Mouse (Mus musculus) cerebellum, adult 8-10 months (tissue): ENCODE measurements around the gene Adm2.

ENCODE experiments used
- DNase-seq: peaks from one replicate; pipeline ENCODE4 v3.0.0; 2022

The Adm2 gene

DNA sequence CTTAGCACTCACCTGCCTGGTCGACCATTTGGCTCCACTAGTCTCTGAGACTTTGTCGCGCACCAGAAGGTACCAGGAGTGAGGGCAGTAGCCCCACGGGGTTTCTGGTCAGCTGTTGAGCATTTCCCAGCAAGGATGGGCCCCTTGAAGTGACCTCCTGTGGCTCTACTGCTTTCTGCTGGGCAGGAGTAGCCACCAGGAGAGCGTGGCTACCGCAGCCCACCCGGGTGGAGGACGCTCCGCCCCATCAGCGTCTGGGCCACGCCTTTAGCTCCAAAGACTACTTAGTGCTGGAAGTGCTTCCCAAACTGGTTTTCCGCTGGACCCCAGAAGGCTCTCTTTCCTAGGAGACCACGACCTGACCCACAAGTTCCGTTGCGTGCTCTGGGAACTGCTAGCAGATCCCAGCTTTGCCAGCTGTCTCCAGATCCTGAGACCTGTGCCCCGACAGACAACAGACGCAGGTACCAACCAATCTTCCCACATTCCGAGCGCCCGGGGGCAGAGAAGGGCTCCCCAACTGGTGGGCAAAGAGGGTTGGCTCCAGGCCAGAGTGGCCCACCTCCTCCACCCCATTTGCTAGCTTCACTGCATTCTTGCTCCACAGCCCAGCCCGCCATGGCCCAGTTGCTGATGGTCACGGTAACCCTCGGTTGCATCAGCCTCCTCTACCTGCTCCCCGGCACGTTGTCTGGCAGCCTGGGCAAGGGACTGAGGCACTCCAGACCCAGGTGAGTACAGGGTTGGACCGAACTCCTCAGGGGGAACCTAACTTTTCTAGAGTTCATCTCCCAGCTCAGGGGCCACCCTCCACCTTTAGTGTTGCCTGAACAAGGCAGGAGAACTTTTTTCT lies at the start of gene Adm2:
Adm2 (plus strand) TSS at position 51 of the 853 bp plus-strand sequence.
- DNase-seq, result no peak

DNA sequence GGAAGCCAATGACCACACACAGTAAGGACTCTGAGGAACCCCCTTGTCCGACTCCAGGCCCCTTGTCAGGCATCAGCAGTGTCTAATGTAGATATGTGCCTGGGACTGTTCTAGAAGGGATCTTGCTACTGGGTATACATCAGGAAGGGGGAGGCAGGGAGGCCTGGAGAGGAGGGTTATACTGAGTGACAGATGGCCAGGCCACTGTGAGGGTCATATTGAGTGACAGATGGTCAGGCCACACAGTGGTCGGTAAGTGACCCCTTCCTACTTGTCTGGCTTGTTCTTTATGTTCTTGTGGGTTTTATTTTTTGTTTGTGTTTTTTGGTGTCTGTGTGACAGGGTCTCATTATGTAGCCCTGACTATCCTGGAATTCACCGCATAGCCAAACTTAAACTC lies 47.0 kb upstream of the Adm2 start:
- no peak for DNase-seq

DNA sequence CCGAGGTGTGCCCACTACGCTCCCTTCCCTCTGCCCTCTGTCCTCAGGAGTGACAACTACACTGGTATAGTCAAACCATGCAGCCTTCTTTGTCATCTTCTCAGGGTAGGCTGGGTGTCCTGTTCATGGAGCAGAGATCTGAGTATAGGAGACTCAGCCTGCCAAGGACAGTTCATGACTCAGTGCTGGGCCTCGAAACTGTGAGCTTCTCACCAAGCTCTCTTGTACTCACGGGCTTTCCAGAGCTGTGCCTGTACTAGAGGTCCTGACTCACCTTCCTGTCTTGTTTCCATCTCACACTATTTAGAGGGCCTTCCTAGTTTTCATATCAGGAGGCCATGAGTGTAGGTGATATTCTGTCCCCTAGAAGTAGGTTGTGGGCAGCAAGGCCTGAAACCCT lies 45.2 kb upstream of the Adm2 start:
- no peak for DNase-seq

DNA sequence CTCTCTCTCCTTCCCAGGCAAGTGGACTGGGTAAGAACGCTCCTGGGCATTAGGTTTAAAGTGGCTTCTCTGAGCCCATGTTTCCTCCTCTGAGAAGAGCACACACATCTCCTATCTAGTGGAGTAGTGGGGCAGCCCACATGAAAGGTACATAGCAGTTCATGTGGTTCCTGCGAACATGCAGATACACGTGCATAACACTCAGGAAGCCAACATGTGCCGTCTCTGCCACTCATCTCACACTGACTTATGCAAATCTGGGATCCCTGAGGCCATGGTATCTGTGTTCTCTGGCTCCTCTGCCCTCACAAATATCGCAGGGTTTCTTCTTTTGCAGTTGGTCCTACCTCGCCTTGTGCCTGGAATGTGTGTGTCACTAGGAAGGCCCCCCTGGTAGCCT lies 40.0 kb upstream of the Adm2 start:
- no peak for DNase-seq

DNA sequence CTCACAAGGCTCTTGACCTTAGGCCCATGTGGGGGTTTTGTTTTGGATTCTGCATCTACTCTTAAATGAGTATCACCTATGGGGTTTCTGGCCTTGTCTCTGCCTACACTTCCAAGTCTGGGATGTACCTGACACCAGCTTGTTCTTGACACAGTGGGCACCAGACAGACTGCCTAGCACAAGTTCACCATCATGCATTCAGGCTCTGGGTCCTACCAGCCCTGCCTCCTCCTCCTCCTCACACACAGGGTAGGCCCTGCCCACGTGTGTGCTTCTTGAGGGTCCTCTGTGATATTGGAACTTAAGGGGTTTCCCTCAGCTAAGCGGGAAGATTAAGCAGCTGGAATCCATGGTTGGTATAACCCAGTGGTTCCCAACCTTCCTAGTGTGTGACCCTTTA lies 38.4 kb upstream of the Adm2 start:
- DNase-seq, result no peak

DNA sequence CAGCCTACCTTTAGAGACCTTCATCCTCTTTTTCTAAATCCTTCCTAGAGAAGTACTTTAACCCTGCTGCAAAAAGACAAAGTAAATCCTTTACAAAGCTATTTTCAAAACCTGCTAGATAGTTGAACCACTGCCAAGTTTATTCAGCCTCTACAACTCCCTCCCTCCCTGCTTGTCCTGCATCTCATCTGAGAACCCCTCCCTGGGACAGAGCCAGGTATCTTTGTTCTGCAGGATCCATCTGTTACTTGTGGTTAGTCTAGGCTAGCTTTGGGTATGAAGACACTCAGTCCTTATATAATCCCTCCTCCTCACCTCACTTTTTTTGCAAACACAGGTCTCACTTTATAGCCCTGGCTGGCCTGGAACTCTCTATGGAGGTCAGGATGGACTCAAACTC lies 37.5 kb upstream of the Adm2 start:
- DNase-seq, result no peak

DNA sequence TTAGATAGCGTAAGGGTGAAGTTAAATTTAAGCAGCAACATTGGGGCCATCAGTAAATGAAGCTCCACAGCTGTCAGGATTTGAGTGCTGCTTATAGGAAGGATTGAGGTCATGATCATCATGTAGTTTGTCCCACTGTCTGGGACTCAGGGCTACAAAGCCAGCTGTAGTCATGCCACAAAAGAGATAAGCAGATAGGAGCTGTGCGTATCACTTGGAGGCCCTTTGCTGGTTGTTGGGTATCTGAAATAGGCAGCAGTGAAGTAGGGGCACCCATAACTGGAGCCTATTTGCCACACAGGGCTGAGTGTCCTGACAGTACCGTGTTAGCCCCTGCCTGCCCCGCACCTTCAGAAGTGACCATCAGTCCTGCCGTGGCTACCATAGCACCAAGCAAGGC lies 37.0 kb upstream of the Adm2 start:
- DNase-seq, result no peak

DNA sequence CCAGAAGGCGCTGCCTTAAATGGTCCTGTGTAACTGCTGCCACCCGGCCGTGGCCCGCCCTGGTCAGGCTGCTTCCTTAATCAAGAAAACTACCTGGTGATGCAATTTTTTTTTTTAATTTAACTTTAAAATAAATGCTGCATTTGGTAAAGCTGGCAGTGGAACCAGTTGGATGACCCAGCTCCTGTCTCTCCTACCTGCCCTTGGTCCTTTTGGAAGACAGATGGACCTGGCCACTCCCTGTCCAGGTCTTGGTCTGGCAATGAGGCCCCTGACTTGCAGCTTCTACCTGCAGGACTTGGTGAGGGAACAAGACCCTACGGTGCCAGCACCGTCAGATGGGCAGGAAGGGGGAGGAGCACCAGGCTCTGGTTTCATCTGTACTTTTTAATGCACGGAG lies 36.4 kb upstream of the Adm2 start:
- DNase-seq, result no peak

DNA sequence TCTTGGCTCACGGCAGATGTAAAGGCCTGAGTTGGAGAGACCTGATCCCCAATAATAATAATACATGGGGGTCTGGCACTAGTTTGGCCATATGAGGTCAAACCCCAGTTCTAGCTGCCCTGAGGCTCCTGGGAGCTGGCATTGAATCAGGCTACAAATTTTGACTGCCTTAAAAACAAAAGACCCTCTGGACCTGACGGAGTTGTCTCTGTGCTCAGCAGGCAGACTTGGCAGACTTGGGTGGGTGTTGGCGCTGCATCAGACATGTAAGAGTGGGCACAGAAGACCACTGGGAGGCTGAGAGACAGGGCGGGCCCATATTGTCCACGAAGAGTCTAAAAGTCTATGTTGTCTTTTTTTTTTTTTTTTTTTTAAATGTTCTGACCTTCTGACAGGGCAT lies 35.9 kb upstream of the Adm2 start:
- DNase-seq, result no peak

DNA sequence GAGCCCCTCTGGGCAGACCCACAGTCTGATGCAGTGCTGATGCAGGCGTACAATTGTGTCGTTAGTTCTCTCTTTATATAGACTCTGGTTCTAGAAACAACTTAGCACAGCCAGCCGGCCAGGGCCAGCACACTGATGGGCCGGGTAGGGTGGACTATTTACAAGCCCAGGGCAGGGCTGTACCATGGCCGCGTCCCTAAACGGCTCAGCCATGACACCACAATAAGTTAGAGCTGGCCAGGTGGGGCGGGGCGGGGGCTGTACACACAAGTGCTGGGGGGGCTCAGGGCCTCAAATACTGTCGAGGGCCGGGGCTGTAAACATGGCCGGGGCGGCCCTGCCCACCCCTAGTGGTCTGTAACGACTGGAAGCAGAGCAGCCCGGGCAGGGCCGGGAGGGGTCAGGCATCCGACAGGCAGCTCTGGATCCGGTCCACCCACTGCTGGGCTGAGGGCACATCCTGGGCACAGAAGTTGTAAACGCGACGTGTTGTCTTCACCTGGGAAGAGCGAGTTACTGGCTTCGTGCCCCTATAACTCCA lies 34.2 kb upstream of the Adm2 start:
- DNase-seq, result no peak

DNA sequence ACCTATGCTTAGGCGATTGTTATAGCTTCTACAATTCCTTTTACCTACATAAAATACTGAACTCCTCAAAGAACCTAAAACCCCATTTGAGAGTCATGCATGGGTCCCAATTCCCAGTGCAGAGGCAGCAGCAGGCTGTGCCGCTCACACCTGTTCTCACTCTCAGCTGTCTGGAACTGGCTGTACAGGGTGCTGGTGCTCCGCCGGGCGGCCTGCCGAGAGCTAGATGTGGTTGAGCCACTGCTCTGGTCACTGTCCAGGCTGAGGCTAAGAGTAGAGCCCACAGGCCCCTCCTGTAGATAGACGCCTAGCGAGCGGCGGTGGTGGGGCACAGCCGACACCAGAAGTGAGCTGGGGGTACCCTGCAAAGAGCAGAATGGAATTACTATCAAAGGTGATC lies 33.1 kb upstream of the Adm2 start:
- DNase-seq, result no peak

DNA sequence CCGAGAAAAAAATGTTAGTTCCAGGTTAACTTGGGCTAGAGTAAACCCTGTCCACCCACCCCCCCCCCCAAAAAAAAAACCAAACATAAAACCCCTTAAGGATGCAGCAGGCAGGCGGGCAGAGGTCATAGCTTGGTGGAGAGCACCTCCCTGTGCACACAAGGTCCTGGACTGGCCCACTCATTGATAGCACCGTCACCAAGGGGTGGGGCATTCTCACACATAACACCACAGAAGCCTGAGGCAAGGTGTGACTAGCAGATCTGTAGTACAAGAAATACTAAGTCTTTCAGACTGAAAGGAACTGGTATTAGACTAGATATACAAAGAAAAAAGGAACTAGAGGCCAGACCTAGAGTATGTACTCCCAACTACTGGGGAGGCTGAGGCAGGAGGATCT lies 31.0 kb upstream of the Adm2 start:
- no peak for DNase-seq

DNA sequence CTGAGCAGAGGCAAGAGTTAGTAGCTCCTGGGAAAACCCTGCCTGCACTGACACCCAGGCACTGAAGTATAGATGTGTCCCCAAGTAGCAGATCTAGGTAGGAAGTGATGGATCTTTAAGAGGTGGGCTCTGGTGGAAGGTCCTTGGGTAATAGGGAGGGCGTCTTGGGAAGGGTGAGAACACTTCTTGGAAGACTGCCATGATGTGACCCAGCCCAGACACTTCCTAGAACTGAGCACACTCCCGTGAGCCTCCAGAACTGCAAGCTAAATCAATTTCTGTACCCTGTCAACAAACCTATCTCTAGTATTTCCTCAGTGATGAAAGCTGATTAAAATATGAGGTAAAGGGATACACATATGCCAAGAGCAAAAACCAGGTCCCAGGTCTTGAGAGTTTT lies 29.7 kb upstream of the Adm2 start:
- no peak for DNase-seq

DNA sequence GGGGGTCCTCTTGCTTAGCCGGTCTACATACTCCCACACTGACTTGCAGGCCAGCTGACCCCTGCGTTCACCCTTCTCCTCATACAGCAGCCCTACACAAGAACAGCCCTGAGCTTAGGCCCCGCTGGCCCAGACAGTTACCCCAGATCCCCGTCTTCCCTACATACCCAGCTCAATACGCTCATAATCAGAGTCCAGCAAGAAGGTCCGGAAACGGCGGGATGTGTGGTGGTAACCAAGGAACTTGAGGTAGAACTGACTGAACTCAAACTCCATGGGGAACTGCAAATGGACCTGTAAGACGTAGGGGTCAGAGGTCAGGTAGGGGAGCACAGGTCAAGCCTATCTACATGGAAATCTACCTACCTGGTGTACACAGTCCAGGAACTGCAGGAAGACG lies 28.7 kb upstream of the Adm2 start:
- DNase-seq, result no peak

DNA sequence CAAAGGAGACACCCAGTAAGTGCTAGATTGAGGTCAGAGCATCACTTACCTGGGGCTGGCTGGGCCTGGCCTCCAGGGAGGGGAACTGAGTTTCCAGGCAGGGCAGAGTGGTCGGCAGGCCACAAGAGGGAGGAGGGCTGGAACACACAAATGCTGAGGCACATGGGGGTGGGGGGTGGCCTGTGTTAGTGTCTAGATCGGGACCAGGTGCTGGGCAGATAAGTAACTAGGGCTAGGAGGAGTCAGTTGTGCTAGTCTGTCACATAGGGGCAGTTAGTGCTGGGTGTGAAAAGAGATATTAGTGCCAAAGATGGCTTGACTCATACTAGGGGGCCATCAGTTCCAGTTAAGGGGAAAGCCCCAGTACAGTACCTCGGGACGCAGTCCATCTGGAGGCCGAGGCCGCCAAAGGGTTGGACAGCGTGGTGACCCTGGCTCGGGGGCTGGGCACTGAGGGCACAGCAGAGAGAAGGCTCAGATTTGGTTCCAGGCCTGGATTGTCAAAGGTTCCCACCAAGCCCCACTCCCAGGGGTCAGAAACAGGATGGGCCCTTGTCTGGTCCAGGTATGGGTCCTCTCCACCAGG lies 26.8 kb upstream of the Adm2 start:
- no peak for DNase-seq

DNA sequence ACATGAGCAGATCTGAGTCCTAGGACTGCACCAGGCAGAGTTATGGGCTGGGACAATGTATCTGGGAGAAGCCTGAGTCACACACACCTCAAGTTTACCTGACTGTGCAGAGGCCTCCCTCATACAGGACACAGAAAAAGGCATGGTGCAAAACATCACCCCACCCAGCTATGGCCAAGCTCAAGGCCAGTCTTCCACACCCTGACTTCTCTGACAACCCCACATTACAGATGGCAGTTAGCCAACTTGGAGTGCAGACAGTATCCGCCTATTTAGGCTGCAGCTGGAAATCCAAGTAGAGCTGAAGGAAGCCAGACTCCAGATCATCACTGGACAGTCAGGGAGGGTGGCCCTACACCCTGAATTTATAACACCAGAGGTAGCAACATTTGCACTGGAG lies 26.1 kb upstream of the Adm2 start:
- no peak for DNase-seq

DNA sequence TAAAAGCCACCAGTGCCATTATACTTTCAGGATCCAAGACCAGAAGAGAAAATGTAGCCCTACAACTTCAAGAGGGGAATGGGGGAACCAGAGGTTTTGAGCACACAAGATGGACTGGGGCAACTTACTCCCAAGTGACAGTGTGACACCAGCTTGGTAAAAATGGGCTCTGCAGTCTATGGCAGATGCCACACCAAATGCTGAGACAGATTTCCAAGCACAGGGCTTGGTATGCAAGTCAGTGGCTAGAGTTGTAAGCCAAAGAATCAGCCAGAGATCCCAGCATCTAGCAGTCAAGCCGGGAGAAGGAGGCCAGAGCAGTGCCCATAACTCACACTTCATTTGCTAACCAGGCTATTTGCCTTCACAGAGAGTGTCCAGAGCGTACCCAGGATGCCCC lies 24.8 kb upstream of the Adm2 start:
- DNase-seq, result no peak

DNA sequence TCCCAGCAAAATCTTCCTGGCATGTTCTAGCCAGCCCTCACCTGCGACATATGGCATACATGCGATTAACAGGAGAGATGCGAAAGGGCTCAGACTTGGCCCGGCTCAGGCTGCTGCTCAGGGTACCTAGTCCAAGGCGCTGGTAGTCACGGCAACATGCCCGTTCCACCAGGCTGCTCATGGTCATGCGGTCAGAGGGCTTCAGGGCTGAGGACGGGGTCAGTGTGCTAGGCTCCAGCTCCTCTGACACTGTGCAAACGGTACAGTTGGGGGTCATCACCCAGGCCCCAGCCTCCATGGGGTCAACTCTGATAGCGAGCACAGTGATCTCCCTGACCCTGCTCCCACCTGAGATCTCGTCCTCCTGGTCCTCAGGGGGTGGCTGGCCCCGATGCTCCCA lies 22.3 kb upstream of the Adm2 start:
- no peak for DNase-seq

DNA sequence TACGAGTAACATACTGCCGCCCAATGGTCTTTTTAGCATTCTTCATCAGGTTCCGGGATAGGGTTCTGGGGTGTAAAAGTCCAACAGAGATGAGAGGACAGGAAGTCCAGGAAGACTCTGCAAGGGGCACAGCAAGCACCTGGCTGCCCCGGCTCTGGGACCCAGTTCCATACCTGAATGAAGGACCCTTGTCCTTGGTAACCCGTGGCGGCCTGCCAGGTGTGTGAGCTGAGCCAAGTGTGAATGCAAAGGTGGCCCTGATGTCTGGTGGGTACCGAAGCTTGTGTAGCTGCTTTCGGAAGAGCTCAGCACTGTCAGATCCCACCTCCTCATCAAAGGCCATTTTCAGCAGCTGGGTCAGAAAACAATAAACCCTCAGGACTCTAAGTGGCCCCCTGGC lies 21.9 kb upstream of the Adm2 start:
- DNase-seq, result no peak

DNA sequence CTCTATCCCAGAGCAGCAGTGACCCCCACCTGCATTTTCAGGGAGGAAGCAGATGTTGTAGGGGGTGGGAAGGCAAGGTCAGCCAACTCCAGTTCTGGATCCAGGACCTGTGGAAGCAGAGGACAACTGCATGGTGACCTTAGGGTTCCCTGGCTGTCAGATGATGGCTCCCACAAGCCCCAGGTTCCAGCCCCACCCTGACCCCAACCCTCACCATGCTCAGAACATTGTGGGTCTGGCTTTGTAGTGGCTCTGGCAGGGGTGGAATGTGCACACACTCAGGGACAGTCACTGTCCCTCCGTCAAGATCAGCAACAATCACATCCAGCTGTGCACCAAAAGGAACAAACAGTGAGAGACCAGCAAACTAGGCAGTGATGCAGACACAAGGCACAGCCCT lies 16.6 kb upstream of the Adm2 start:
- peak; percentile 5 for DNase-seq

DNA sequence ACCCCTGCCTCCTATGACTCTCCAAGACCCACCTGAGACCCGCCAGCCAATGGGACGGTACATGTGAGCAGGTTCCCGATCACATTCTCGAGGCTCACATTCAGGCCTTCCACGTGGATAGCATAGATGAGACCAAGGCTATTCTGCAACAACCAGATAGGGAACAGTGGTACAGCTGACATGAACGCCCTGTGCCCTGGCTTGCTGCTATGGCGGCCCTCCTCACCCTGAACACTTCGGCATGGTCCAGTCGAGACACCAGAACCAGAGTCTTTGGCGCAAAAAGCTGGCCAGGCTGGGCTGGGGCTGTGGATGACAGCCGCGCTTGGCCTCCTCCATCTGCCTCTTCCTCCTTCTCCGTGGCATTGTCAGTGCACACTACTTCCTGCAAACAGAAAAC lies 15.1 kb upstream of the Adm2 start:
- DNase-seq, result no peak

DNA sequence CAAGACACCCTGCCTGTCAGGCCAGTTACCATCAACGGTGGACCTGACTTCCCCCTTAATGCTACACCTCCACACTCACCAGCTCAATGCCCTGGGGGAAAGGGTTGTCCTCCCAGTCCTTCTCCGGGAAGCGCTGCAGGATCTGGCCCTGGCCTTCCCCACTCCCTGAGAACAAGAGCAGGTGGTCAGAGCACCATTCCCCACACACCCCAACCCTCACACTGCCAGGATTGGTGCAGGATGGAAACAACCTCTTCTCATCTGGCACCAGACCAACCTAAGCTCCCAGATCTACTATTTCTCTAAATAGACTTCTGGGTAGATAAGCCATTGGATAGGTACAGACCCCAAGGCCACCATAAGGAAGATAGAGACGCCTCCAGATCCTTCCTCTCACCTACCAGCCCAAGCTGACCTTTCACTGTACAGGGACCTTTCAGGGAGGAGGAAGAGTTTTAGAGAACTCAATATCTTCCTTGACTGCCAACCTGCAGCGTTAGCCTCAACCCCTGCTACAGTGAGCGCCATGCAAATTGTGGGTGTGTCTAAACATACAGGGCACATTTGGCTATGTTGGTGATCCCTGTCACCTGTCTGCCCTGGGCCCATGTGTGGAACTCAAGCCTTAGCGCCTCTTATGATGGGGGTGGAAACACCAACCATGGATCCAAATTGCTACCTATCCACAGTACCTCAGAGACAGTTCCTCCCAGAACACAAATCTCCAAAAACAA lies 13.9 kb upstream of the Adm2 start:
- DNase-seq, result peak; percentile 47

DNA sequence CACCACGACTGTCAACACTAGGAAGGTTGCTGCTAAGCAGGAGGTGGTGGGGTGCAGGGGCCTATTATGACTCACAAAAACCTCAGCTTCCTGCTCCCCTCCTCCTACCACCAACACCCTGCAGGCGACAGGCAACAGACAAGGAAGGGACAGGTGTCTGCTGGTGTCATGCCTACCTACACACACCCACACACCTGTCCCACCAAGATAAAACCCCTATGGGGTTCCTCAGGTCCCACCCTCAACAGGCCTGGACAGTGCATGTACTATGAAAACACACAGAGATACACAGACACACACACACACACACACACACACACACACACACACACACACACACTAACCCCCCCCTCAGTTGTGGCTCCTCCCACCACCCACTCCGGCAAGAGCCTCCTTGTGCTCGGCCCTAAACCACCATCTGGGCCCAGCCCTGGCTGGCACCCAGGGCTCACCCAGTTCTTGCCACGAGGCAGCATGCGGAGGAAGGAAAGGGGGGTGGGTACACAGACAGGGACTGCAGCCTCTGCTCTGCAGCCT lies 12.5 kb upstream of the Adm2 start:
- peak; percentile 63 for DNase-seq

DNA sequence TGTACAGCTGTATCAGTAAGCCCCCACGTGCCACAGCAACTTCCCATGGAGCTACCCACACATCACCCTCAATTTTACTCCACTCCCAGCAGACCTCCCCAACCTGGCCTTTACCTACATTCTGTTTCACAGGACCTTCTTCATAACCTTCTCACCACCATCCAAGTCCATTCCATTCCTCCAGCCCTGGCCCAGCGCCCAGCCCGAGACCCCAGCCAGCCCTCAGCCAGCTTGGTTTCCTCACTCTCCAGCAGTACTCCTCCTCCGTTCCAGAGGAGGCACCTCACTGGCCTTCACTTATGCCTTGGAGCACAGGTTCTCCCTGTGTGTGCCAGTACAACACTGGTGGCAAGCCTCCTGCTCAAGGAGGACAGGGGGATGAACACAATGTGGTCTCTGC lies 9.2 kb upstream of the Adm2 start:
- peak; percentile 43 for DNase-seq
